Mouse (Mus musculus): Measurements from ENCODE around the gene Tmem214.

DNA sequence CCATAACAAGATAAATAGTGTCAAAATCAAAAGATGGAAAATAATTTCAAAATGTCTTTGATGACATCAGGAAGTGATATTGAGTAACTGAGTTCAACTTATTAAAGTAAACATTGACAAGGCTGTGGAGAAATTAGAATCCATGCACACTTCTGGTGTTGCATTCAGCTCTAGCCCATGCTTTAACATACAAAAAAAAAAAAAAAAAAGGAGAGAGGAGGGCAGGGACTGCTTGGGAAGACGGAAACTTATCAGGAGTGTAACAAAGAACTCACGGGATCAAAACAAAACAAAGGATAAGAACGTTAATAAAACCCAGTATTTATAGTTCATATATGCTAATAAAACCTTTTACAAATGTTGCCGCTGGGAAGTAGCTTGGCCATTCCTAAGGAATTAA, 18.4 kb downstream of the Tmem214 start:
- TF ChIP-seq CTCF (IDR thresholded peaks at IDR 0.05; ENCODE audit: control insufficient read depth, insufficient read depth, insufficient read length) (no peak), FOSL1 (IDR thresholded peaks at IDR 0.05; ENCODE audit: insufficient read depth, low read length, poor library complexity, severe bottlenecking) (no peak)
